Mouse (Mus musculus) heart, adult 11 months (tissue): ENCODE measurements at regions not wholly inside any gene's neighbourhood (a gene's known extent, or its start where the extent isn't known, plus 50 kb on each side); places are given as distances from the start of the nearest gene placed in this dataset.

ENCODE experiments used
- DNase-seq: peaks from one replicate; pipeline ENCODE4 v3.0.0; 2022

DNA sequence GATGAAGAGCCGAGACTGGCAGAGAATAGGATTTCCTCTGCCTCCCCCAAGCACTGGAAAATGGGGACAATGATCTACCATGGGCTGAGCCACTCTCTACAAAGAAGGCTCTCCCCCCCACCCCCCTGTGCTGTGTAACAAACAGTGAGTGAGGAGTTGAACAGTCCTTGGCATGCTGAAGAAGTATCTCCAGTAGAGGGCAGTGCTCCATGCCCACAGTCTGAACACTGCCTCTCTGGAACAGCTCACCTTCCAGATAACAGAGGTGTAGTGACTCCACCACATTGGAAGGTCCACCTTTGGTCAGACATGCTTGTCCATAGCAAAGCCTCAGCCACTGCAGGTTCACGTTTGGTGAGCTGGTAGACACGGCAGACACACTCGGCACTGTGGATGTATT lies 85.2 kb upstream of the Bach2 start:
- DNase-seq: peak; percentile 59

DNA sequence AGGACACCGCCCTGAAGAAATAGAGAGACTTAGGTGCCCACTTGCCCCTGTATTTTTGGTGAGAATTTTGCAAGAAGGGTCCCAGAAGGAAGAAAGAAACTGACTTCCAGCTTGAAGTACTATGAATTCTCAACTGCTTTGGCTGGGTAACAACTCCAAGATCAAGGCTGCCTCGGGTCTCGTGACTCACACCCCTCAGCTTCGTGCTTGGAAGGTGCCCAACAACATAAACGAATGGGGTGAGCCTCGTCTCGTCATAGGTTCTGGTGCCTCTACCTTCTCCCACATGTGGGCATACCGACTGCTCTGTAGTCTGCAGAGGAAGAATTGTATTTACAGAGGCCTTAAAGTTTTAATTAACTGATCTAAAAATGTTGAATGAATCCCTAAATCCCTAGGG lies 81.6 kb upstream of the Bach2 start:
- no peak for DNase-seq

DNA sequence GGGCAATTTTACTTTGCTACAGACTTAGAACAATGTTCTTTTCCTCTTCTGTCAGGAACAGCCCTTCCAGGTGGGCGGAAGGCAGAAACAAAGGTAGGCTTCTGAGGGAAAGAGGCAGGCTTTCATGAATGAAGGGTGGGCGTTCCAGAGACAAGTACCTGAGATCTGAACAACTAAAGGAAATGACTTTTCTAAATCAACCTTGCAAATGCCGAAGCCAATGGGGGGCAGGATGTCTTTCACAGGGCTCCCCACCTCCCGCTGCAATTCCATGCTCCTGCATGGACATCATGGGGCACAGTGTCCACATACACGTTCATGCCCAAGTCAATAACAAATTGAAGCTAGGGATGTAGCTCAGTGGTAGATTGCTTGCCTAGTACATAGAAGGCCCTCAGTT lies 80.2 kb upstream of the Bach2 start:
- DNase-seq: no peak

DNA sequence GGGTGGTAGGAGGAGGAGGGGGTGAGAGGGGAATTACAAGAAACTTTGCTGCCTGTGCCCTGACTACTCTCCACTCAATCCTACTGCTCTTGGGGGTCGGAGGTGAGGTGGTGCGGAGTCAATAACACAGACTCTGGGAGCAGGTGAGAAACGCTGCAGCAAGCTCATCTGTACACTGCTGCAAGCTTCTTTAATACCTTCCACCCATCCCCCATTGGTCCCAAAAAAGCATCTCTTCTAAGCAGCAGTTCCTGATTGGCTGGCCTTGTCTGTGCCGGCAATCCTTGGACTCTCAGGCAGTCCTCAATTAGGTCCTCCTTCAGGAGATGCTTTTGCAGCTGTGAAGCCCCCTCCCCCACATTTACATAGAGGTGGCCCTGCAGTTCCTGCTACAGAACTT lies 79.7 kb upstream of the Bach2 start:
- no peak for DNase-seq

DNA sequence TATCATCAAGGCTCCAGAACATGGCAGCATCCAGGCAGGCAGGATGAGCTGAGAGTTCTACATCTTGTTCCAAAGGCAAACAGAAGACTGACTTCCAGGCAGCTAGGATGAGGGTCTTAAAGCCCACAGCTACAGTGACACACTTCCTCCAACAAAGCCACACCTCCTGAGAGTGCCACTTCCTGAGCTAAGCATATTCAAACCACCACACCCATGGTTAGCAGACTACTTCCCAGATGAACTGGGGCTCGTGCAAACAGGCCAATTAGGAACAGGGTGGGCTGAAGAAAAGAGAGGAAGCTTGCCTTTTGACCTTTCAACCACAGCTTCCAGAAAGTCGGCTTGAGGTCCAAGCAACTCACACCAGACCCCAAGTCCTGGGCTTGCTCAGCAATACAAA lies 77.8 kb upstream of the Bach2 start:
- DNase-seq: peak; percentile 93

DNA sequence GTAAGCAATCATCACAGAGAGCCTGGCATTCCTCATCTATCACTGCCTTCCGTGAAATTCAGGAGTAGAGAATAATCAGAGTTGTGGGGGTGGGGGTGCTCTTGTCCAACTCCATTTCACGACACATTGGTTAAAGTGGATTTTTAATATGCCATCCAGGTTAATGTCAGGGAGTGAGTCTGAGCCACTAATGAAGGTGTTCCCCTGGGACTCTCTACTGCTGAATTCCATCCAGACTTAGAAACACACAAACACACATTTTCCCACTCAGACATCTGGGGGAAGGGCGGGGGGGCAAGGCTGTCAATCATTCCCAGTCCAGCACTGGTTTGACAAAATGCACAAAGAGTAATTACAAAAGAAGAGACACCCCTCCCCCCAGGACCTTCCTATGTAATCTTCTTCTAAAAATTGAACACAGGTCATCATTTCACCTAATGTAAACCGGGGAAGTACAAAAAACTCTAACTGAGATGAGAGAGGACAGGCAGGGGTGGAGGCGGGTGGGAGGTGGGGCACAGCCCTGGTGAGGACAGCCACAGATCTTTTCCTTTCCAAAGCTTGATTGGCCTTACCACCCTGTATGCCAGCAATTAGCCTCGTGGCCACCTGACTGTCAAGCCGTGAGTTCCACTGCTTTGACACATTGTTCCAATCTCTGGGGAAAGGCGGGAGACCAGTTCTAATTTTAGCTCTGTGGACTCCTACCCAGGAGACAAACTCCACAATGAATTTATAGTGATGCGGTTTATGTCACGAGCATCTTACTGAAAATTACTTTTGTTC lies 76.5 kb upstream of the Bach2 start:
- DNase-seq: no peak

DNA sequence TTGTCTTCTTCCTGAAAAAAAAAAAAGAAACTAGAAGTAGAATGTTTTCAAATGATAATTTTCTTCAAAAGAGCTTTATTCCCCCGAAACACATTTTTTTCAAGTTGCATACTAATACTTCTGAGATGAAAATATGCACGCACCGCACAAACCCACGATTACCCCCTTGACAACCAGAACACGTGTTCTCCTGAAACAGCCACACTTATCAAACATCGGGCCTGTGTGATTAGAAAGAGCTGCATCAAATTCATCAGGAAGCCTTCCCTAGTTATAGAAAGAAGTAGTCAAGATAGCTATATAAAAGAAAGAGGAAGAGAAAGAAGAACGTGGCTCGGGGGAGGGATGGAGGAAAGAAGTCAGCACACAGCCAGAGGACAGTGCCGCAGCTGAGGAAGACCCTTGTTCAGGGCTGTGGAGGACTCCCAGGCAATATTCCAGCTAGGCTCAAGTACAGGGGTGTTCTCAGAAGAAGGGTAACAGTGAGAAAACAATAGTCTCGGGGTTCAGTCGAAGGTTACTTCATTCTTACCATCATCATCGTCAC lies 75.8 kb upstream of the Bach2 start:
- DNase-seq: no peak

DNA sequence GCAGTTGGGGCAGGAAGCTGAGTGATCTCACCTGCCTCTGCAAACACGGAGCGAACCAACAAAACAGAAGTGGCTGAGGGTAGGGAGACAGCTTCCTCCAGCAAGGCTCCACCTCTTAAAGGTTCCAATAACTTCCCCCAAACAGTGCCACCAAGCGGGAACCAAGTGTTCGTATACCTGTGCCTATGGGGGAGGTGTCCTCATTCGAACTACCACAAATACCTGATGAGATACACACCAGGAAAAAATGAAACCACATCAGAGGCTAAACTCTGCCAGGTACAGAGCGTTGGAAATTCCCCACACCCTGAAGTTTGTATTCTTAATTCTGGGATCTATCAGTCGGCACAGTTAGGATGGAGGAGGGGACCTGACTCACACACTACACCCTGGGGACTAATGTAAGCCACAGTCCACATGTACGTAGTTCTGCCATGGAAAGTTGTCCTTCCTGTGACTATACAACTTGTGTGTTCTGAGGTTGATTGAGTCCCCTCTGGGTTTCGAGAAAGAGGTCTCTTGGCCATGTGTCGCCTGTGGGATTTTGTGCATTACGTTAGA lies 74.4 kb upstream of the Bach2 start:
- no peak for DNase-seq

DNA sequence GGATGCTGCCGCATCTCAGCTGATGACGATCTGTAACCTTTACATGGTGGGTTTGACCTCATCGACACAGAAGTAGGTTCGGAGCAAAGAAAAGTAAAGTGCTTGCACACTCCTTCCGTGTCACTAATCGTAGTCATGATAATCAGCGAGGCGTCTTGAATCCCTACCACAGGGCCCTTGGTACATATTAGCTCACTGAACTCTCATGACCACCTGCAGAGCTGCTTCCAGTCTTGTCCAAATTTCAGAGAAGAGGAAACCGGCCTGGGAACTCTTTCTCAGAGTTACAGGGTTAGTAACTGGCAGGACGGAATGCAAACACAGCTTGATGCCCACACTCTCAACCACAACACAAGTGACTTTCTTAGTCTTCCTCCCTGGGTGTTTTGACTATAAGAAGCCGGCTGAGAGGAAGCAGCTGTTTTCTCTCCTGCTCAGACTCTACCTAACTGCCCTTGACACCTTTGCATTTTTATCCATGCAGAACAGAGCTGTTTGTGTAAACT lies 73.8 kb upstream of the Bach2 start:
- no peak for DNase-seq

DNA sequence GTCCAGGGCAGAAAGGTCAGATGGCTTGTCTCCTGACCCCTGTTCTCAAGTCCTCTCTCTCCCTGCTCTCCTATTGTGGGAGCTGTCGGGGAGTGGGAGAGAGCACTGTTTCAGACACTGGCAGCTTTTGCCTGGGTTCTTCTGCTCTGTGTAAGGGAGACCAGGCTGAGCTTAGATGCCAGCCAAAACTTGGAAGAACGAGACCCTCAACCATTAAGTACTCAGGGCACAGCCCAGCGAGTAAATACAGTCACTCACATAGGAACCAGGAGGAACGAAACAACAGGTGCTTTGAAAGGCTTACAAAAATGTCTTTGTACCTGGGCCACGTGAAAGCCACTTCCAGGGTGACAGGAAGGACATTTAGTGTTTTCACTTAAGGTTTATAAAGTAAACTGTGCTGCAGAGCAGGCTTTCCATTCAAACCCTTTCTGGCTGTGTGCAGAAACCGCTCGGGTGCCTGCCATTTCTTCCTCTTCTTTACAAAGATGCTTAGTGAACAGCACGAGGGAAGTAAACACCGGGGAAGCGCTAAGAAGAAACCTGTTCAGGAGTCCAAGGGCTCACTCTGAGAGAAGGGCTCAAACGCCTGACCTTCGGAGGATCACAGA lies 72.6 kb upstream of the Bach2 start:
- DNase-seq: no peak

DNA sequence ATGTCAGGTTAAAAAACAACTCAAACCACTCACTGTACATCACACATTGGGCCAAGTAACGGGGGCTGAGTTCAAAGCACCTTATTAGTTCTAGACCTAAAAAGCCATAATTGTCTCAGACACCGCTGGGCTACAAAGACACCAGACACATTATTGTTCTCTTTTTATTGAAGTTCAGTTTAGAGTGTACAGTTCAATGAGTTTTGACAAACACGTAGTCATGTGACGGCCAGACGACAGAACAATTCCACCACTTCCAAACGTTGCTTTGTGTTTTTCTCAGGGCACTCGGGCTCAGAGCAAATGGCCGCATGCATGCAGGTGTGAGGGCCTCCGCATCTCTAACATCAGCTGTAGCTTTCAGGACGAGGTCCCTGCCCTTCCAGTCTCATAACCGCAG lies 71.5 kb upstream of the Bach2 start:
- no peak for DNase-seq

DNA sequence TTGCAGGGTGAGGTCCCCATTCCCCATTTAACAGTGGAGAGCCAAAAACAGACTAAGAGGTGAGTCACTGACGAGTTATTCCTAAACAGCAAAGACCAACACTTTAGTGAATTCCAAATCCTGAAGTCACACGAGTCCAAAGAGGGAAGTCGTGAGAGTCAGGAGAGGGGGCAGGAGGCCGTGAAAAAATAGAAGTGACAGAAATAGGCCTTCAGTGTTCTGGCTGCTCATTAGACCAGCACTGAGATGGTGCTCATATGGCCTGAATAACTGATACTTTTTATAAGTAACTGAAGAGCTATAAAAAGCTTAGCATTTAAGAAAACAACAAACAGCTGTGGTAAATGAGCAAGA lies 68.5 kb upstream of the Bach2 start:
- DNase-seq: no peak

DNA sequence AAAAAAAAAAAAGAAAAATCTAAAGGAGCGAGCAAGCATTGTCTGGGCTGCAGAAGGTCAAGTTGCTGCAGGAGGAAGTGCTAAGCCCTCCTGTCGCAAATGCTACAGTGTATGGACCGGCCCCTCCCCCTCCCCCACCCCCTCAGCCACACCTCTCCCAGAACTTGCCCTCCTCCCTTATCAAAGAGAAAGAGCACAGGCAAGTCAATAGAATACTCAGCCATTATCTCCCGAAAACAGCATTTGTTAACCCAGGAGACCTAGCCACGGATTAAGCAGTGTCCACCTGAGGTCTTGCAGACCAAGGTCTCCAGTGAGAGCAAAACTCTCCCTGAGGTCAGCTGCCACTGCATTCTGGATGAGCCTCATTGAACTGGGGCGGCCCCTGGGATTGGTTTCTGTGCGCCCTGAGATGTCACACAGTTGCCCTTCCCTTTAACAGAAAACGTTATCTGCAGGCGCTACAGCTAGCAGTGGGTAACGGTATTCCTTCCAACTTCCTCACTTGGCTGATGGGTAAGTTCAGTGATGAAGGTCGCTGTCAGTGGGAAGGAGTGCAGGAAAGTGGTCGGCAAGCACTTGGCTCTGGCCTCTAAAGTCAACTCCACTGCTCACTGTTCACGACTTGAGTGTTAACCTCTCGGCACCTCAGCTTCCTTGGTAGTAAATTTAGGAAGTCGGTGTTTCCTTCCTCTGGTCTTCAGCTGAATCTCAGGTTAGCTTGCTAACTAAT lies 68.0 kb upstream of the Bach2 start:
- no peak for DNase-seq

DNA sequence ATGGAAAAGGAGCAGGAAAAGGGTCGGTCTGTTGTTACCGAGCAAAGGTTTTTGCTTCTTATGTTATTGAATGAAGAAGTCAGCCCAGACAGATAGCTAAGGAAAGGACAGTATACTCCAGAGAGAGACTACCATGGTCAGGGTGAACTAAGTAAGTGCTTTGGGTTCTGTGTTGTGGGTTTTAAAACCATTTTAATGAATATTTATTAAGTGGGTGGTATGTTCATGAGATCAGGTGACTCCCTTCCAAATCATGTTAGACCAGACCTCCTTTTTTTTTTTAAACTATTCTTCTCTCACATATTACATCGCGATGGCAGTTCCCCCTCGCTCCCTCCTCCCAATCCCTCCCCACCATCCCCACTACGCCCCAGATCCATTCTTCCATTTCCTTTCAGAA lies 67.3 kb upstream of the Bach2 start:
- DNase-seq: no peak

DNA sequence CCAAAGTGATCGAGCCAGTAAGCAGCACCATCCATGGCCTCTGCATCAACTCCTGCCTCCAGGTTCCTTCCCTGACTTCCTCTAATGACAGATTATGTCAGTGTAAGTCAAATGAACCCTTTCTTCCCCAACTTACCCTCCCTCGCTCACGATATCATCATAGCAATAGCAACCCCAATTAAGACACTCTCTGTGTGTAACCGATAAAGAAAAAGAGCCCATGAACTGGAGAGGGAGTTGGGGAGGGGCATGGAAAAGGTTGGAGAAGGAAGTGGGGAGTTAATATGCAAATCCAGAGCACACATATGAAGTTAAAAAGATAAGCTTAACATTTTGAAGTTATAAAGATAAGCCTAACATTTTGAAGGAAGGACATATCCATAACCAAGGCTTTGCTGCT lies 65.6 kb upstream of the Bach2 start:
- DNase-seq: no peak

DNA sequence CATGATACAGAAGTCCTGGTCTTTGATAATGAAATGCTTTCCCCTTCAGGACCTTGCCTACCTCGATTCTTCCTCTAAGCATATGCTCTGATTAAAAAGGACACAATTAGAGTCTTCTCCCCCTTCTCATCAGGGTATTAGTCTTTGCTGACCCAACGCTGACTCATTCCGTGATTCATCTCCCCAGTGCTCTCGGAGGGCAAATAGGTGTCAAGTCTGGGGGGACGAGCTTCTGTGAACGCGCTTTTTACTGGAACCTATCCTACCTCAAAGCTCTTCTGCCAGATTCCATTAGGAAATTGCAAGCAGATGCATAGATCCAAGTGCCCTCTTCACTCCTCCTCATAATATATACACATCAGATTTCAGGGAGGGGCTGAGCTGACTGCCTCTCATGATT lies 63.8 kb upstream of the Bach2 start:
- no peak for DNase-seq

DNA sequence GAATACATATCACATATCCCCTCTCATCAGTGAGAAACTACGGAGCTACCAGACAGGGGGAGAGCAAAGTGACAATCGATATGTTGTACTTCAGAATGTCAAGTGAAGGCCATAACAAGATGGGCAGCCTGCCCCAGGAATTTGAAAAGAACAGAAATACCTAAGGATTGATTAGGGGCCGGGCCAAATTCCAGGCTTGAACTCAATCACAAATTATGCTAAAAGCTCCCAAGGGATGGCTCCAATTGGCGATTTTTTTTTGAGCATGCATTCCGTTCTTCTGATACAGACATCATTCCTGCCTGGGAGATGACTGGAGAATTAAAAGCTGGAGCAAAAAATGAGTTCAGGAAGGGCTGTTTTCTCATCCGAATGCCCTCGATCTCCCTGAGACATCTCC lies 63.4 kb upstream of the Bach2 start:
- DNase-seq: no peak

DNA sequence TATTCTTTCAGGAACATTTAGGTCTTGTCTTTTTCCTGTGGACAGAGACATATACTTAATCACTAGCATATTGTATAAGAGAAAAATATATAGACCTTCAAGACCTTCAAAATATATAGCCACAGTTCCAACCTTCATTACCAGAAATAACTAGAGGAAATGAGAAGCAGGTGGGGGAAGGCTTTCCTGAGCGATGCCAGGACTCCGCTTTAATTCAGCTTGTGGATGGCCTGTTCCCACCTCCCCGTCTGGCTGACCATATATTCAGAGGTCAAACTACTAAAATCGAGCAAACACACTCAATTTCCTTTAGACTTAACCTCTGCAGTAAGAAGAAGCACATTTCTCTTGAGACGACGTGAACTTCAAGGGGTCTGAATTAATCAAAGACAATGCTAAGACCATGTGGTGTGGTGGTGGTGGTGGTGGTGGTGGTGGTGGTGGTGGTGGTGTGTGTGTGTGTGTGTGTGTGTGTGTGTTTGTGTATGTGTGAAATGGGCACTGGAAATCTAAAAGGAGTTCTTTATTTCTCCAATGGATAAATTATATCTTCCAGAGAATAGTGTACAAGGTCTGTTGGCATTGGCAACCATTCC lies 62.7 kb upstream of the Bach2 start:
- no peak for DNase-seq

DNA sequence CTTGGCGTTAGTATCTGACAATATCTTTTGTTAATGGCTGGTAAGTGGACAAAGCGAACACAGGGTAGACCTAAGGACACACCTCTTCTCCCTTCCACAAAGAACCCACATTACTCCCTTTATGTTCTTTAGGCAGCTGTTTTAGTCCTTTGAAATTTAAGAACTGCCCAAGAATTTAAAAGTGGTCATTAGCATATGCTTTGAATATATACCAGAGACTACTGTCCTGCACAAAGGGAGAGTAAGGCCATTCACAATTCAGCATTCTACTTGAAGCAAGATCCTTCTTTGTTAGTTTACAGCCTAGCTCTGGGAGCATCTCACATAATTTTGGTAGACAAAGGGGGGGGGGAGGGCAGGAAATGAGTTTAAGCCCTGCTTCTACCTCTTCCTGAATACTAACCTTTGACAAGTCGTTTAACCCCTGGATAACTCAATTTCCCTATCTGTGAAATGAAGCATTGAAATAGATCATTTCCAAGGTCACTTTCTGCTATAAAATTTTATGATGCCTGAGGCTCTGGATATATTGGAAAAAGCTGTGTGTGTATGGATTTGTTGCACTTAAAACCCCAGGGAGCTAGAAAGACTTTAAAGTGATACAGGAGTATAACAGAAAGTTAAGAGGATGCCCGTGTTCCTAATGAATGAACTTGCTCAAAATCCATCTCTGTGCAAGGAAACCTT lies 62.0 kb upstream of the Bach2 start:
- no peak for DNase-seq

DNA sequence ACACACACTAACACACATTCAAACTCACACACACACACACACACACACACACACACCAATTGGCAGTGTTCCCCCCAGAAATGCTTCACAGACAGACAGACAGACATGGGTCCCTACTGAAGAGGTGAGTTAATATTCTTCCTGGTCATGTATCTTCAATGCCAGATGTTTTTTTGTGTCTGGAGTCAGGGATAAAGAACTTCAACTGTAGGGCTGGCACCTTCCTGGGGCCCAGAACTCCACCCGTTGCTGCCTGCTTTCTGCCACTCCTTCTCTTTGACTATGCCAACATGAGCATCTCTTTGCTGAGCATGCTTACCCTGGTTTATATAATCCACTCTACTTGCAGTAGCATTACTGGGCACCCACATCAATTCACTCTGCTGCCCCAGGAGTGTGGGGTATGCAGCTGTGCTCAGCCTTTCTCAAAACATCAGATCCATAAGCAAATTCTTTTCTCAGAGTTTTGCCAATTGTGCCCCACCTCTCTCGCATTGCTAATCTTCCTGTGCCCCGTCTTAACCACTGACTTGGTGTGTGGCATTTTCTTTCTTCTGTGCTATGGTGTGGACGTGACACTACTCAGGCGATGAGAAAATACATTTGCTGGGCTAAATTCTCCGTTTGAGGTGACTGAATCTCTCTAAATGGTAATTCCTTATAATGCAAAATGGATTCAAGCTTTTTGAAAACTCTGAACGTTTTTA lies 60.5 kb upstream of the Bach2 start:
- no peak for DNase-seq

DNA sequence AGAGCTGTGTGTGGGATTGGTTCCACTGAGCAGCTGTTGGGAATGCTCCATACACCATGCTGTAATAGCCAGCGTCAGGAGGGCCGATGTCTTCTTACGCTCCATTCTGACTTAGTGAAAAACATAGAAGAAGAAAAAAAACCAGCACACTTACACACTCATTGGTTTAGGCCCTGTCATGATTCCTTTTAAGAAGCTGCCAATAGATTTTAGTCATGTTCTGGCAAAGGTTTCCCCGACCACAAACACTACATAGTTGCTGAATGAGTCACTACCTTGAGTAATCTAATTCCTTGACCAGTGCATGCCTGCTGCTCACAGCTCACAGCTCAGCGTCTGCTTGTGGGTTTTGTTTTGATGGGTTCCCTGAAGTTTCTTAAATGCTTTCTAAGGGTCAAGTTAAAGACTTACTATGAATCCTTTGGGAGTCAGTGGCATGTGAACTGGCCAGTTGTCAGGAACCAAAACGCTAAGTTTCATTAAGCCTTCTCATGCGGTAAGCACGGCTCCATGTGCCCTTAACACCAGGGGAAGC lies 58.8 kb upstream of the Bach2 start:
- DNase-seq: peak; percentile 95

DNA sequence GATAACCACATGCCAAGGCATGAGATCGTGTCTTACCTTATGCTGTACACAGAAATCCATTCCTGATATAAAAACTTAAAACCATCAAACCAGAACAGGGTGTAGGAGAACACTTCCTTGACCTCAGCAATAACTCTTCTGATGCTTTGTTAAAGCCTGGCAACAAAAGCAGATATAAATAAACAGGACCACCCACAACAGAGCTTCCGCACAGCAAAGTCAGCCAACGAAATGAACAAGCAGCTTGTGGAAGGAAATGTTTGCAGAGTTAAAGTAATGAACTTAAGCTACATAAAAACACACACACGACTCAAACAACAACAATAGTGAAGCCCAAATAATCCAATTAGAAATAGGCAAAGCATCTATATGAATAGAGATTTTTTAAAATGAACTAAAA lies 54.8 kb upstream of the Bach2 start:
- no peak for DNase-seq
